Mouse (Mus musculus): ENCODE measurements around the gene Ugt8a. TPM values are rescaled to one million over a fixed set of nuclear protein-coding genes. Genes with fewer than 3 reads are reported as not detected.

The Ugt8a gene
- polyA plus RNA-seq, 1 experiment from 2014 or later = 28.0 TPM

DNA sequence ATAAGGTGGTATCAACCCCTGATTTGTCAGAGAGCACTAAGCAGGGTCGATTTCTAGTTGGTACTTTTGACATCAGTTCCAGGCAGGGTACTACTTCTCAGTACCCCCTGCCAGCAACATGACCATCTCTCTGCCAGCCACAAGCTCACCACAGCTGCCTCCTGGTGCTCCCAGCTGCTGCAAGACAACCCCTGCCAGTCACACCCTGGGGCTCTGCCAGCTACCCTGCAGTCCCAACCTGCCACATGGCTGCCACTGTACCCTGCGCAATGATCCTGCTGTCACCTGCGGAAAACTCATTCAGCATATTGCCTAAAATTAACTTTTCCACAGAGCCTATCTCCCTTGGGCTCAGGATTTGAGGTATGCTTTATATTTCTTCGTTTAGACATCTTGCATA, 111.2 kb downstream of the Ugt8a start:
- Histone ChIP-seq H3K27ac (ENCODE audit: low read length) (no peak overlapping the region), H3K27me3 (ENCODE audit: control insufficient read depth, insufficient read depth, low read length) (no peaks in the 10 kb centered on the region), H3K9me3 (ENCODE audit: control insufficient read depth, low read depth, low read length) (no peaks in the 10 kb centered on the region), H3K9ac (replicated peaks; ENCODE audit: low read depth, low read length) (no peak overlapping the region), H3K4me2 (replicated peaks; ENCODE audit: low read depth, low read length) (no peak overlapping the region), H3K4me1 (ENCODE audit: control insufficient read depth, insufficient read depth, low read length) (no peaks in the 10 kb centered on the region), H3K4me3 (ENCODE audit: low read depth, low read length) (no peak overlapping the region), H3K36me3 (ENCODE audit: control insufficient read depth, insufficient read depth, low read length) (no peaks in the 10 kb centered on the region)
- no peak for ATAC-seq (ENCODE audit: insufficient number of reproducible peaks, insufficient read depth, low FRiP score, low read depth)
- WGBS = 81% methylated on average over 4 of the region's 4 CpGs

DNA sequence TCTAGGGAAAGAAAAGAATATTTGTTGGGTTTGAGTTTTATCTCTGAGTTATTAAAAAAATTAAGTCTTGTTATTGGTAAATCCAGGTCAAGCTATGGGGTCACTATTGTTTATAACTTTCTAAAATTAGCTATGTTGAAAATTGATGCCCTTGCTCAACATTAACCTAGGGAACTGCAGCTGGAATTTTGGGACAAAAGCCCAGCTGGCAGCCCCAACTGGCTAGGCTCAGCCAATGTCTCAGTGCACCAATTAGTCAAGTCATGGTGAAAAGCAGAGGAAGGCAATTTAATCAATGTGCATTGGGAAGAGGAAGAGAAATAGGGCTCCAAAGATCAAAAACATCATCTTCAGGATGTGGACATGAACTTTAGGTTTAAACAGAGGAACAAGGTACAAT, 118.7 kb downstream of the Ugt8a start:
- Histone ChIP-seq H3K36me3 (ENCODE audit: control insufficient read depth, insufficient read depth, low read length) (no peaks in the 10 kb centered on the region), H3K9me3 (ENCODE audit: control insufficient read depth, low read depth, low read length) (no peaks in the 10 kb centered on the region)

More for the DNA sequence above, 118.7 kb downstream of the Ugt8a start:
- no peak overlapping the region for H3K9ac ChIP-seq (replicated peaks; ENCODE audit: low read depth, low read length)
- H3K27ac ChIP-seq (ENCODE audit: low read length) = no peak overlapping the region
- no peak overlapping the region for H3K4me2 ChIP-seq (replicated peaks; ENCODE audit: low read depth, low read length)
- H3K4me1 ChIP-seq (ENCODE audit: control insufficient read depth, insufficient read depth, low read length) = no peaks in the 10 kb centered on the region
- H3K27me3 ChIP-seq (ENCODE audit: control insufficient read depth, insufficient read depth, low read length) = no peaks in the 10 kb centered on the region
- ATAC-seq (ENCODE audit: insufficient number of reproducible peaks, insufficient read depth, low FRiP score, low read depth) = no peak
- H3K4me3 ChIP-seq (ENCODE audit: low read depth, low read length) = no peak overlapping the region
